Mouse (Mus musculus) MEL (cell line): Measurements from ENCODE around the gene Ahsa1. TPM values are rescaled to one million over a fixed set of nuclear protein-coding genes. Genes with fewer than 3 reads are reported as not detected.

Experiments used
- DNase-seq: peaks from one replicate; pipeline ENCODE4 v3.0.0; 2011; ENCODE audit warnings: low read depth, low spot score
- H3K27ac ChIP-seq: 2 replicates; pipeline ENCODE4 v1.5.1; 2012; ENCODE audit warnings: low read depth, mild to moderate bottlenecking, control low read depth, low read length, moderate library complexity; ENCODE audit not compliant: control insufficient read depth
- H3K27me3 ChIP-seq, 2 experiments: fragments of 150-350 bp in 1 of 2; sonication (generic) in 1 of 2; 2 replicates each; pipeline ENCODE4 v1.6.1; 2012; ENCODE audit warnings: low read length in 2 of 2, mild to moderate bottlenecking in 2 of 2, improper control_type of control experiment in 1 of 2, moderate library complexity in 1 of 2; ENCODE audit not compliant: insufficient read depth in 2 of 2, control insufficient read depth in 1 of 2
- H3K36me3 ChIP-seq, 2 experiments: 2 replicates each; pipeline ENCODE4 v1.6.1; 2012 to 2014; ENCODE audit warnings: low read length in 2 of 2, improper control_type of control experiment in 1 of 2, inconsistent platforms in 1 of 2, mild to moderate bottlenecking in 1 of 2; ENCODE audit not compliant: insufficient read depth in 2 of 2, control insufficient read depth in 1 of 2
- H3K4me1 ChIP-seq, 2 experiments: fragments of 150-350 bp in 1 of 2; sonication (generic) in 1 of 2; 2 replicates each; pipeline ENCODE4 v1.6.1; 2012; ENCODE audit warnings: low read length in 2 of 2, improper control_type of control experiment in 1 of 2, mild to moderate bottlenecking in 1 of 2; ENCODE audit not compliant: insufficient read depth in 2 of 2, control insufficient read depth in 1 of 2
- H3K4me3 ChIP-seq, 2 experiments: fragments of 150-350 bp in 1 of 2; sonication (generic) in 1 of 2; 2 replicates each; pipeline ENCODE4 v1.5.1; 2012; ENCODE audit warnings: low read depth in 2 of 2, low read length in 2 of 2, mild to moderate bottlenecking in 2 of 2, moderate library complexity in 2 of 2, control low read depth in 1 of 2, improper control_type of control experiment in 1 of 2; ENCODE audit not compliant: control insufficient read depth in 1 of 2, insufficient read depth in 1 of 2
- H3K79me2 ChIP-seq: 2 replicates; pipeline ENCODE4 v1.6.1; 2012; ENCODE audit warnings: mild to moderate bottlenecking, low read length, moderate library complexity; ENCODE audit not compliant: control insufficient read depth, poor library complexity, insufficient read depth
- H3K9ac ChIP-seq: 2 replicates; pipeline ENCODE4 v1.6.1; 2012; ENCODE audit warnings: low read depth, mild to moderate bottlenecking, control low read depth, low read length, moderate library complexity; ENCODE audit not compliant: control insufficient read depth, poor library complexity, severe bottlenecking
- H3K9me3 ChIP-seq: fragments of 150-350 bp; sonication (generic); replicated peaks from 2 replicates; pipeline ENCODE4 v1.6.1; 2012; ENCODE audit warnings: mild to moderate bottlenecking, low read length, improper control_type of control experiment, moderate library complexity; ENCODE audit not compliant: insufficient read depth
- CHD1 ChIP-seq: IDR thresholded peaks from 2 replicates; pipeline ENCODE4 v1.6.1; 2012; ENCODE audit warnings: low read depth, mild to moderate bottlenecking, inconsistent platforms, low read length, improper control_type of control experiment
- CTCF ChIP-seq, 3 experiments: IDR thresholded peaks in 2 of 3; conservative IDR thresholded peaks in 1 of 3; 2 replicates each; pipeline ENCODE4 v1.5.1; 2011 to 2012; ENCODE audit warnings: low read length in 3 of 3, low read depth in 2 of 3, mild to moderate bottlenecking in 2 of 3, improper control_type of control experiment in 1 of 3, inconsistent platforms in 1 of 3, mixed read lengths in 1 of 3, moderate library complexity in 1 of 3; ENCODE audit not compliant: control insufficient read depth in 1 of 3, insufficient read depth in 1 of 3, poor library complexity in 1 of 3, severe bottlenecking in 1 of 3
- ETS1 ChIP-seq: IDR thresholded peaks from 2 replicates; pipeline ENCODE4 v1.6.1; 2012; ENCODE audit warnings: low read depth, mild to moderate bottlenecking, inconsistent platforms, low read length, improper control_type of control experiment, moderate library complexity
- MAX ChIP-seq: IDR thresholded peaks from 2 replicates; pipeline ENCODE4 v1.6.1; 2011; ENCODE audit warnings: low read length, improper control_type of control experiment
- MXI1 ChIP-seq: IDR thresholded peaks from 2 replicates; pipeline ENCODE4 v1.6.1; 2011; ENCODE audit warnings: mild to moderate bottlenecking, low read depth, low read length, improper control_type of control experiment
- MYB ChIP-seq: IDR thresholded peaks from 2 replicates; pipeline ENCODE4 v1.6.1; 2011; ENCODE audit warnings: mild to moderate bottlenecking, low read depth, low read length, improper control_type of control experiment
- MYC ChIP-seq: IDR thresholded peaks from 2 replicates; pipeline ENCODE4 v1.6.1; 2011; ENCODE audit warnings: low read depth, mild to moderate bottlenecking, low read length, improper control_type of control experiment, moderate library complexity
- NELFE ChIP-seq: IDR thresholded peaks from 2 replicates; pipeline ENCODE4 v1.6.1; 2011; ENCODE audit warnings: low read depth, low read length, improper control_type of control experiment
- POLR2AphosphoS2 ChIP-seq: IDR thresholded peaks from 2 replicates; pipeline ENCODE4 v1.6.1; 2011; ENCODE audit warnings: low read length, improper control_type of control experiment
- RAD21 ChIP-seq: IDR thresholded peaks from 2 replicates; pipeline ENCODE4 v1.6.1; 2011; ENCODE audit warnings: mild to moderate bottlenecking, low read depth, low read length, improper control_type of control experiment
- SMC3 ChIP-seq: IDR thresholded peaks from 2 replicates; pipeline ENCODE4 v1.6.1; 2011; ENCODE audit warnings: low read depth, low read length, improper control_type of control experiment
- USF2 ChIP-seq, 2 experiments: IDR thresholded peaks; 2 replicates each; pipeline ENCODE4 v1.6.1; 2011 to 2012; ENCODE audit warnings: improper control_type of control experiment in 2 of 2, low read length in 2 of 2, borderline replicate concordance in 1 of 2, inconsistent platforms in 1 of 2, low read depth in 1 of 2, mild to moderate bottlenecking in 1 of 2; ENCODE audit not compliant: insufficient read depth in 1 of 2
- polyA plus RNA-seq, 2 experiments: library from polyadenylated mRNA; stranded (reverse) in 1 of 2; unstranded in 1 of 2; fragments of >175 nt in 1 of 2; fragments of >200 nt in 1 of 2; gene quantifications; 2 replicates each; pipeline versions ENCODE4 v1.2.1 to v1.2.4; 2012; ENCODE audit warnings: low replicate concordance in 2 of 2, low read depth in 1 of 2; ENCODE audit not compliant: insufficient read length in 2 of 2, insufficient read depth in 1 of 2, missing spikeins in 1 of 2
- total RNA-seq: library from RNA; depleted of rRNA; stranded (reverse); fragments of 300-350 nt; gene quantifications from 2 replicates; pipeline ENCODE4 v1.2.3, GENCODE M21; 2012

Gene Ahsa1
- total and polyA plus RNA-seq, 3 experiments: 403 to 424 TPM; not detected in 1

DNA sequence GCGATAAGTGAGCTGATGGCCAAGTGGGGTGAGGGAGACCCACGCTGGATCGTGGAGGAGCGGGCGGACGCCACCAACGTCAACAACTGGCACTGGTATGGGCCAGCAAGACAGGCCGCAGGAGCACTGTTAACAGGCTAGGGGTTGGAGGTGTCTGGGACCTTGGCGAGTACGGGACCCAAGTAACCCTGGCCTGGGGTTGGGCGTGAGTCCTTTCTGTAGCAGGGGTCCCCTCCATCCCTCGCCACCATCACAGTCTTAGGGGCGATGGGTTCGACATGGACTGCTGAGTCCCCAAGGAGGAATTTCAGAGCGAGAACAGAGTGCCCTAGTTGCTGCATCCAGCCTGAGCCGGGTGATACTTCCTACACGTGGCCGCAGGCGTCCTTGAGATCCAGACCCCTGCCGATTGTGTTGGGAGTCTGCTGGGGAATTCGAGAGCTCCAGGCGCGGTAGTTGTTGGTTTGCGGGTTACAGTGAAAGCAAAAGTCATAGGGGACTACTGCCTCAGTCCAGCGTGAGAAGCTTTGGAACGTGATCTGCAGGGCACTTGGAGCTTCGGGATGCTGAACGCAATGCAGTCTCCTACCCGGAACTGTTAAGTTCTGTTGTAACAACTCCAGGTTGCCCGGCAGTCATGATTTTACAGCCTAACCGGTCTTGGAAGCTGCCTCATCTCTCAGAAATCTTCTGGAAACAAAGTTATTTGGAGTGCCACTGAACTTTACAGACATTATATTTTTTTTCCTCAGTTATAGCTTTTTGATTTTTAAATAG lies 736 bp downstream of the Ahsa1 start:
- TF ChIP-seq CHD1: 0 out of 2 replicates have a peak, but pooled peaks have one; percentile 52
- TF ChIP-seq MXI1: peak; percentile 94
- TF ChIP-seq MAX: peak; percentile 69
- peak; percentile 81; the same call in 1 of the 2 replicates for TF ChIP-seq MYC
- TF ChIP-seq SMC3: 0 out of 2 replicates have a peak, but pooled peaks have one; percentile 4
- TF ChIP-seq ETS1: no peak
- no peak for TF ChIP-seq CTCF (IDR thresholded peaks at IDR 0.05 in 2 of 3, conservative IDR thresholded peaks at IDR 0.05 in 1 of 3; ENCODE audit: control insufficient read depth in 1 of 3, insufficient read depth in 1 of 3, low read depth in 2 of 3, low read length in 3 of 3, poor library complexity in 1 of 3, severe bottlenecking in 1 of 3)
- Histone ChIP-seq H3K4me1 (peaks cover 0 to 7% of the 10 kb centered on the region in 2 experiments; a peak in 3 of 4 replicates), H3K4me3 (peak overlapping the region; percentile 74 to 90), H3K27ac (peak overlapping the region; percentile 93), H3K9ac (peak overlapping the region; percentile 92), H3K9me3 (no peaks in the 10 kb centered on the region), H3K79me2 (peaks cover 25% of the 10 kb centered on the region), H3K36me3 (peaks cover 16 to 17% of the 10 kb centered on the region in 2 experiments), H3K27me3 (no peaks in the 10 kb centered on the region)
- DNase-seq: peak; percentile 75

DNA sequence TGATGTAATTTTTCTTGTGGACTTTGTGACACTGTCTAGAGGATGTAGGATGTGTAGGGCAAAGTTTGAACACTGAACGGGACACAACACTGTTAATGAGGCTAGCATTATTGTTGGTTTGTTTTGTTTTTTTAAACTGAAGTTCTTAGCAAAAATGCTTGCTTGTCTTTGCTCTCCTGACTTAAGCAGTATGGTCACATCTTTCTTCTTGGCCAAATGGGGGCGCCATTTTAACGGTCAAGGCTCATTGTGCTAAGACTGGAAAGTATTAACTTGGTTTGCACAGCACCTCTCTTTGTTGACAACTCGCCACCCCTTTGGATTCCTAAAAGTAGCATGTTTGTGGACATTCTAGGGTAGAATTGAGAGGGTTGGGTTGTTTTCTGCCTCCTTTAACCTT lies 1.4 kb downstream of the Ahsa1 start:
- Histone ChIP-seq H3K4me3 (peak overlapping the region; percentile 74 to 90), H3K27ac (0 out of 2 replicates have a peak overlapping the region, but pooled peaks have one; percentile 18), H3K79me2 (peaks cover 25% of the 10 kb centered on the region), H3K9me3 (no peaks in the 10 kb centered on the region), H3K4me1 (peaks cover 0 to 7% of the 10 kb centered on the region in 2 experiments; a peak in 3 of 4 replicates), H3K9ac (peak overlapping the region; percentile 92), H3K27me3 (no peaks in the 10 kb centered on the region), H3K36me3 (peaks cover 16 to 17% of the 10 kb centered on the region in 2 experiments)
- peak; percentile 80 for DNase-seq
- TF ChIP-seq CHD1: 0 out of 2 replicates have a peak, but pooled peaks have one; percentile 40
- TF ChIP-seq USF2 (IDR thresholded peaks at IDR 0.05; ENCODE audit: borderline replicate concordance in 1 of 2, insufficient read depth in 1 of 2, low read depth in 1 of 2, low read length in 2 of 2): no peak
- peak; percentile 38 to 70 (median 59) for TF ChIP-seq CTCF (IDR thresholded peaks at IDR 0.05 in 2 of 3, conservative IDR thresholded peaks at IDR 0.05 in 1 of 3; ENCODE audit: control insufficient read depth in 1 of 3, insufficient read depth in 1 of 3, low read depth in 2 of 3, low read length in 3 of 3, poor library complexity in 1 of 3, severe bottlenecking in 1 of 3)
- peak; percentile 61; the same call in 1 of the 2 replicates for TF ChIP-seq MYB
- TF ChIP-seq POLR2AphosphoS2: peak; percentile 3; the same call in 1 of the 2 replicates
- peak; percentile 54 for TF ChIP-seq RAD21
- no peak for TF ChIP-seq MXI1
- TF ChIP-seq NELFE: no peak
- peak; percentile 48 for TF ChIP-seq SMC3
